Mouse (Mus musculus): ENCODE results near the gene Camkk1. TPM values are rescaled to one million over a fixed set of nuclear protein-coding genes. Genes with fewer than 3 reads are reported as not detected.

Gene Camkk1
- total and polyA plus RNA-seq, 3 experiments, result 5.8 to 6.6 TPM; not detected in 1

DNA sequence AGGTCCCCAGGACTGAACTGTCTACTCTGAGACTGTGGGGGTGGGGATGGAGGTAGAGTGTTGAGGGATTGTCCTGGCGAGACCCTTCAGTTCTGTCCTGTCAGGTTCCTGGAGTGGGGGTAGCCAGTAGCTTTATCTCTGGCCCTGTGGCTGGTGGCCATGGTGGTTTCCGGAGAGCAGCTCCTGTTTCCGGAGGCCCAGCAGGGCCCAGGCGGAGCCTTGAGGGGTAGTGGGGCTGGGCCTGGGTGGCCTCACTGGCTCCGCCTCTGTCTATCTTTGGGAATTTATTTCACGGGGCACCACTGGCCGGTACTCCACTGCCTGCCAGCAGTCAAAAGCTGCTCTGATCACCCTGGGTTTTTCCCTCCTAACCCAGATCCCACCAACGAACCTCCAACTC is 20.0 kb upstream of the Camkk1 start, which contains the start of gene P2rx1:
Gene P2rx1 (plus strand): TSS at position 333 of the 400 bp plus-strand sequence.
- Histone ChIP-seq H3K36me3 (ENCODE audit: control insufficient read depth in 1 of 2, insufficient read depth in 2 of 2, low read length in 2 of 2) (peaks cover 0 to 23% of the 10 kb centered on the region in 2 experiments; a peak in 2 of 4 replicates), H3K4me3 (ENCODE audit: control insufficient read depth in 1 of 2, insufficient read depth in 1 of 2, low read depth in 2 of 2, low read length in 2 of 2) (peak within 1 kb of the TSS; percentile 13 to 29), H3K9ac (ENCODE audit: control insufficient read depth, low read depth, low read length, poor library complexity, severe bottlenecking) (peak within 1 kb of the TSS; percentile 56), H3K27me3 (ENCODE audit: control insufficient read depth in 1 of 2, insufficient read depth in 2 of 2, low read length in 2 of 2) (no peaks in the 10 kb centered on the region), H3K27ac (ENCODE audit: control insufficient read depth, low read depth, low read length) (peak within 1 kb of the TSS; percentile 75), H3K79me2 (ENCODE audit: control insufficient read depth, insufficient read depth, low read length, poor library complexity) (no peaks in the 10 kb centered on the region), H3K9me3 (replicated peaks; ENCODE audit: insufficient read depth, low read length) (no peaks in the 10 kb centered on the region), H3K4me1 (ENCODE audit: control insufficient read depth in 1 of 2, insufficient read depth in 2 of 2, low read length in 2 of 2) (peaks cover 13 to 41% of the 10 kb centered on the region in 2 experiments)
- peak; percentile 75 for DNase-seq (ENCODE audit: low read depth, low spot score)
- TF ChIP-seq ZC3H11A (IDR thresholded peaks at IDR 0.05; ENCODE audit: low read depth, low read length), result no peak
- peak; percentile 36; the same call in 1 of the 2 replicates for TF ChIP-seq CHD2 (IDR thresholded peaks at IDR 0.05; ENCODE audit: low read length)
- TF ChIP-seq HCFC1 (IDR thresholded peaks at IDR 0.05; ENCODE audit: low read depth, low read length), result no peak
- TF ChIP-seq SIN3A (IDR thresholded peaks at IDR 0.05; ENCODE audit: low read length), result peak; percentile 25; the same call in 1 of the 2 replicates
- TF ChIP-seq POLR2AphosphoS5 (IDR thresholded peaks at IDR 0.05; ENCODE audit: borderline replicate concordance, low read depth, low read length), result no peak
- no peak for TF ChIP-seq MAX (IDR thresholded peaks at IDR 0.05; ENCODE audit: low read length)
- no peak for TF ChIP-seq MAFK (IDR thresholded peaks at IDR 0.05; ENCODE audit: borderline replicate concordance, low read depth, low read length)
- no peak for TF ChIP-seq ELF1 (IDR thresholded peaks at IDR 0.05; ENCODE audit: low read depth, low read length)
- TF ChIP-seq SMC3 (IDR thresholded peaks at IDR 0.05; ENCODE audit: low read depth, low read length), result no peak; the same call in 1 of the 2 replicates
- no peak for TF ChIP-seq ZNF384 (IDR thresholded peaks at IDR 0.05; ENCODE audit: low read depth, low read length)
- TF ChIP-seq CHD1 (IDR thresholded peaks at IDR 0.05; ENCODE audit: low read depth, low read length), result no peak
- TF ChIP-seq RCOR1 (IDR thresholded peaks at IDR 0.05; ENCODE audit: low read depth, low read length), result no peak
- TF ChIP-seq E2F4 (IDR thresholded peaks at IDR 0.05; ENCODE audit: borderline replicate concordance, low read depth, low read length), result no peak
- peak; percentile 48; the same call in 1 of the 2 replicates for TF ChIP-seq GATA1 (IDR thresholded peaks at IDR 0.05; ENCODE audit: low read depth, low read length)
- TF ChIP-seq EP300 (IDR thresholded peaks at IDR 0.05; ENCODE audit: low read depth in 1 of 2, low read length in 2 of 2), result peak; percentile 56 to 77
- TF ChIP-seq BHLHE40 (IDR thresholded peaks at IDR 0.05; ENCODE audit: borderline replicate concordance, low read depth, low read length), result no peak
- TF ChIP-seq MAZ (IDR thresholded peaks at IDR 0.05; ENCODE audit: low read depth, low read length), result peak; percentile 74; the same call in 1 of the 2 replicates
- TF ChIP-seq MYB (IDR thresholded peaks at IDR 0.05; ENCODE audit: low read depth, low read length), result no peak
- peak; percentile 38; the same call in 1 of the 2 replicates for TF ChIP-seq NELFE (IDR thresholded peaks at IDR 0.05; ENCODE audit: low read depth, low read length)
- no peak for TF ChIP-seq USF1 (IDR thresholded peaks at IDR 0.05; ENCODE audit: low read depth, low read length)
- no peak for TF ChIP-seq USF2 (IDR thresholded peaks at IDR 0.05; ENCODE audit: borderline replicate concordance in 1 of 2, insufficient read depth in 1 of 2, low read depth in 1 of 2, low read length in 2 of 2)
- TF ChIP-seq GABPA (IDR thresholded peaks at IDR 0.05; ENCODE audit: low read depth, low read length), result no peak
- TF ChIP-seq MYC (IDR thresholded peaks at IDR 0.05; ENCODE audit: low read depth, low read length), result no peak
- TF ChIP-seq KAT2A (conservative IDR thresholded peaks at IDR 0.05; ENCODE audit: low read depth, low read length), result no peak
- TF ChIP-seq TCF12 (IDR thresholded peaks at IDR 0.05; ENCODE audit: low read depth, low read length), result peak; percentile 49
- no peak for TF ChIP-seq JUND (IDR thresholded peaks at IDR 0.05; ENCODE audit: low read depth, low read length)
- peak; percentile 43 for TF ChIP-seq TAL1 (IDR thresholded peaks at IDR 0.05; ENCODE audit: low read length)
- no peak for TF ChIP-seq UBTF (IDR thresholded peaks at IDR 0.05; ENCODE audit: borderline replicate concordance, insufficient read depth, low read depth, low read length)
- no peak for TF ChIP-seq POLR2AphosphoS2 (IDR thresholded peaks at IDR 0.05; ENCODE audit: low read length)
- TF ChIP-seq NRF1 (IDR thresholded peaks at IDR 0.05; ENCODE audit: insufficient read depth, low read depth, low read length, poor library complexity, severe bottlenecking), result no peak
- 0 out of 2 replicates have a peak, but pooled peaks have one; percentile 29 for TF ChIP-seq MXI1 (IDR thresholded peaks at IDR 0.05; ENCODE audit: low read depth, low read length)
- TF ChIP-seq MEF2A (IDR thresholded peaks at IDR 0.05; ENCODE audit: extremely low read depth, insufficient replicate concordance, low read depth, low read length, poor library complexity, severe bottlenecking), result no peak
- TF ChIP-seq RAD21 (IDR thresholded peaks at IDR 0.05; ENCODE audit: low read depth, low read length), result peak; percentile 2
- no peak for TF ChIP-seq ZMIZ1 (IDR thresholded peaks at IDR 0.05; ENCODE audit: low read depth, low read length)
- TF ChIP-seq POLR2A (IDR thresholded peaks at IDR 0.05; ENCODE audit: control insufficient read depth in 1 of 2, insufficient read depth in 1 of 2, low read depth in 1 of 2, low read length in 2 of 2, poor library complexity in 1 of 2), result peak in 1 of 2 experiments; percentile 30; a peak in 1 of 4 replicates
- TF ChIP-seq CTCF (IDR thresholded peaks at IDR 0.05 in 2 of 3, conservative IDR thresholded peaks at IDR 0.05 in 1 of 3; ENCODE audit: control insufficient read depth in 1 of 3, insufficient read depth in 1 of 3, low read depth in 2 of 3, low read length in 3 of 3, poor library complexity in 1 of 3, severe bottlenecking in 1 of 3), result peak in 2 of 3 experiments; percentile 18 to 20; a peak in 2 of 6 replicates
- TF ChIP-seq TBP (IDR thresholded peaks at IDR 0.05; ENCODE audit: low read depth, low read length), result 0 out of 2 replicates have a peak, but pooled peaks have one; percentile 33
